Mouse (Mus musculus) ES-Bruce4 (cell line): ENCODE data around the gene Prkn.

ENCODE experiments used
- CTCF ChIP-seq: IDR thresholded peaks from one replicate; pipeline ENCODE4 v1.8.1; 2011; ENCODE audit warnings: low read depth, low read length
- EP300 ChIP-seq: IDR thresholded peaks from 2 replicates; pipeline ENCODE4 v1.6.1; 2011; ENCODE audit warnings: low read depth, low read length; ENCODE audit not compliant: insufficient read depth
- POLR2A ChIP-seq: IDR thresholded peaks from one replicate; pipeline ENCODE4 v1.8.1; 2011; ENCODE audit warnings: low read length; ENCODE audit not compliant: insufficient read depth

DNA sequence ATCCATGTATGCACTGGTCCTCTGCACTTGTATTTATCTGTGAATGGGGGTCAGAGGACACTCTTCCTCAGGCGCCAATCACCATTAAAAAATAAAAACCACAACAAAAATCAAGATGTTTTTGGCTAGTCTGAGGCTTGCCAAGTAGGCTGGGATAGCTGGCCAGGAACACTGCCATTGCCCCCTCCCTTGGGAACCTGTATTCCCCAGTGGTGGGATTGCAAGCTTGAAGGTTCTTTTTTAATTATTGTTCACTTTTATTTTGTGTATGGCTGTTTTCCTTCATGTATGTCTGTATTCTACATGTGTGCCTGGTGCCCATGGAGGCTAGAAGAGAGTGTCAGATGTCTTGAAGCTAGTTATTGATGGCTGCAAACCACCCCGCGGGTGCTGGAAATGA, 664.3 kb downstream of the Prkn start:
- TF ChIP-seq CTCF: no peak
- no peak for TF ChIP-seq POLR2A
- TF ChIP-seq EP300: no peak
